Mouse (Mus musculus): Measurements from ENCODE around the gene Camk2b. TPM values are rescaled to one million over a fixed set of nuclear protein-coding genes. Genes with fewer than 3 reads are reported as not detected.

The Camk2b gene
- total RNA-seq, 1 experiment from 2014 or later: 8.3 TPM

Other genes starting within 250 kb of the Camk2b start
- gene Polm, start 228.3 kb downstream of the Camk2b start, total RNA-seq (2017): 14.6 to 18.6 TPM (median 17.2 TPM) in 3 replicates
- not detected in 3 replicates for gene Aebp1, start 204.4 kb downstream of the Camk2b start, total RNA-seq (2017)
- gene Pold2, start 188.1 kb downstream of the Camk2b start, total RNA-seq (2017): 7.0 to 17.2 TPM (median 15.4 TPM) in 3 replicates
- gene Myl7, start 167.6 kb downstream of the Camk2b start, total RNA-seq (2017): not detected in 3 replicates
- gene Gck, start 116.3 kb downstream of the Camk2b start, total RNA-seq (2017): not detected in 3 replicates
- 45.7 to 57.4 TPM (median 56.8 TPM) in 3 replicates for gene Ykt6, start 110.7 kb downstream of the Camk2b start, total RNA-seq (2017)
- gene A730071L15Rik, start 133.7 kb upstream of the Camk2b start, total RNA-seq (2017): 0.85 to 2.3 TPM (median 1.9 TPM) in 3 replicates
- gene Nudcd3, start 134.1 kb upstream of the Camk2b start, total RNA-seq (2017): 28.7 to 49.9 TPM (median 29.7 TPM) in 3 replicates
- gene Npc1l1, start 163.8 kb upstream of the Camk2b start, total RNA-seq (2017): not detected in 3 replicates
- 8.9 to 37.0 TPM (median 20.5 TPM) in 3 replicates for gene Ddx56, start 201.4 kb upstream of the Camk2b start, total RNA-seq (2017)
- gene Tmed4, start 208.5 kb upstream of the Camk2b start, total RNA-seq (2017): 21.0 to 35.8 TPM (median 33.1 TPM) in 3 replicates
- 81.0 to 137 TPM (median 90.9 TPM) in 3 replicates for gene Ogdh, start 225.3 kb upstream of the Camk2b start, total RNA-seq (2017)

All from monocyte, adult 5-6 weeks (primary cell).